Mouse (Mus musculus): ENCODE data around the gene C7. TPM values are rescaled to one million over a fixed set of nuclear protein-coding genes. Genes with fewer than 3 reads are reported as not detected.
"Not testable (repeated sequence)": the region's sequence is repeated elsewhere in the genome, so short reads cannot be mapped to it uniquely, and the experiment has no call there.

C7 gene
- polyA plus RNA-seq, 1 experiment from 2014 or later = not detected

GRCm38 (mm10) chr15:5088850-5089608 lies 25.5 kb upstream of the C7 start:
- in situ Hi-C loops (cut with MboI; ENCODE audit: low pct_unique_long_range_greater_than_20kb) = loop anchor here (10.0 kb wide), 1 partner anchor 1126 kb away; no protein-coding TSS in a partner anchor
- peaks cover 9% of the 10 kb centered on the region for H3K27me3 ChIP-seq
- ATAC-seq (peak; percentile 54), DNase-seq (ENCODE audit: low read depth, low spot score) (no peak)
- ChIA-PET CTCF (no interaction called here), POLR2A (interaction anchor here (0.6 kb wide), 1 partner anchor 2000 kb away, joined by 3 read pairs; no protein-coding TSS in a partner anchor)
- no peak for TF ChIP-seq CTCF (IDR thresholded peaks at IDR 0.05)

GRCm38 (mm10) chr15:5086162-5086561 lies 22.6 kb upstream of the C7 start:
- H3K27me3 ChIP-seq = peaks cover 18% of the 10 kb centered on the region
- peak; percentile 64 for TF ChIP-seq CTCF (IDR thresholded peaks at IDR 0.05)
- in situ Hi-C loops (cut with MboI; ENCODE audit: low pct_unique_long_range_greater_than_20kb) = loop anchor here (10.0 kb wide), 1 partner anchor 1129 kb away; no protein-coding TSS in a partner anchor
- no peak for DNase-seq (ENCODE audit: low read depth, low spot score)
- POLR2A ChIA-PET = no interaction called here
- no peak for ATAC-seq
- CTCF ChIA-PET = no interaction called here

- peaks cover 32% of the 10 kb centered on the region for H3K27me3 ChIP-seq
- POLR2A ChIA-PET = no interaction called here
- in situ Hi-C loops (cut with MboI; ENCODE audit: low pct_unique_long_range_greater_than_20kb) = loop anchor here (10.0 kb wide), 1 partner anchor 1134 kb away; no protein-coding TSS in a partner anchor
- DNase-seq (ENCODE audit: low read depth, low spot score) = no peak
- TF ChIP-seq CTCF (IDR thresholded peaks at IDR 0.05) = no peak
- CTCF ChIA-PET = no interaction called here
- no peak for ATAC-seq
Measured at GRCm38 (mm10) chr15:5081235-5081634, 17.7 kb upstream of the C7 start.

- no peak for ATAC-seq
- POLR2A ChIA-PET = no interaction called here
- peaks cover 4% of the 10 kb centered on the region for H3K27me3 ChIP-seq
- CTCF ChIA-PET = interaction anchor here (0.8 kb wide), 1 partner anchor 523 kb away, joined by 3 read pairs; no protein-coding TSS in a partner anchor
- no peak for DNase-seq (ENCODE audit: low read depth, low spot score)
- peak; percentile 78 for TF ChIP-seq CTCF (IDR thresholded peaks at IDR 0.05)
- in situ Hi-C loops (cut with MboI; ENCODE audit: low pct_unique_long_range_greater_than_20kb) = no loop called here
Measured at GRCm38 (mm10) chr15:5068801-5069518, 5.4 kb upstream of the C7 start.

- DNase-seq (ENCODE audit: low read depth, low spot score) = no peak
- ChIA-PET CTCF (no interaction called here), POLR2A (interaction anchor here (0.7 kb wide), 1 partner anchor 665 kb away, joined by 3 read pairs; no protein-coding TSS in a partner anchor)
- H3K27me3 ChIP-seq = peaks cover 44% of the 10 kb centered on the region
- in situ Hi-C loops (cut with MboI; ENCODE audit: low pct_unique_long_range_greater_than_20kb) = no loop called here
- ATAC-seq = no peak
- TF ChIP-seq CTCF (IDR thresholded peaks at IDR 0.05) = no peak
Measured at GRCm38 (mm10) chr15:5045560-5046284, 17.8 kb downstream of the C7 start.

- ATAC-seq = no peak
- ChIA-PET POLR2A (no interaction called here), CTCF (no interaction called here)
- H3K27me3 ChIP-seq = peaks cover 12% of the 10 kb centered on the region
- no peak for TF ChIP-seq CTCF (IDR thresholded peaks at IDR 0.05)
- DNase-seq (ENCODE audit: low read depth, low spot score) = no peak
- in situ Hi-C loops (cut with MboI; ENCODE audit: low pct_unique_long_range_greater_than_20kb) = no loop called here
Measured at GRCm38 (mm10) chr15:5029256-5029655, 34.3 kb downstream of the C7 start.

DNA sequence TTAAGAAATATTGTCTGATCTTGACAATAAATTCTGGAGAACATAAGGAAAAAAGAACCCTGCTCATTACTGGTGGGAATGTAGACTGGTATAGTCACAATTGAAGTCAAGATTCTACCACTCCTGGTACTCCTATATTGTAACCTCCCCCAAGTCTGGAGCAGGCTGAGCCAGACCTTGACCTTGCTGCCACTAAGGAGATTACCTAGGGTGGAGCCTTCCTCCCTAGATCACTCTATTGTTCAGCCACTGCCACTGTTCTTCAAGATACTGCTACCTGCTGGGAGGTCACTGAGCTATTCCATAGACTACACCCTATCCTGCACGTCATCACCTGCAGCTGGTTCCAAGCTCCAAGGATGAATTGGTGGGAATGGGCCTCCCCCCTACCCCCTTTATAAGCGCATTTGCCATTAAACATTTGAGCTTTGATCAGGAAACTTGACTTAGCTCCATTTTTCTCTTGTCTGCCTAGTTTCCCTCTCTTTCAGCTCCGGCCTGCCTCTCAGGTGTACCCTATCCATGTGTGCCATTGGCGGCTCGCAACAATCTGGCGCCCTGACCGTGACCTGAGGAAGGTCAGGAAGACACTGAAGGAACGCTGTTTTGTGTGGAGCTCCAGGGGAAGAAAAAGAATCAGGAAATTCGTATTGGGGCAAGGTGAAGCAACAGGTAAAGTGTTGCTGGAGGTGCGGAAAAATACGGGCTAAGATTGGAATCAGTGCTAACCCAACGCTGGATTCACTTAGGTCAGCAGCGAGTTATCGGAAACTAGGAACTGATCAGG lies 39.9 kb downstream of the C7 start:
- peaks cover 16% of the 10 kb centered on the region for H3K27me3 ChIP-seq
- POLR2A ChIA-PET; in situ Hi-C loops (cut with MboI; ENCODE audit: low pct_unique_long_range_greater_than_20kb); ATAC-seq; DNase-seq (ENCODE audit: low read depth, low spot score); CTCF ChIA-PET: not testable (repeated sequence)

- no peak for TF ChIP-seq CTCF (IDR thresholded peaks at IDR 0.05)
- in situ Hi-C loops (cut with MboI; ENCODE audit: low pct_unique_long_range_greater_than_20kb) = no loop called here
- H3K27me3 ChIP-seq = peaks cover 28% of the 10 kb centered on the region
- ATAC-seq (no peak), DNase-seq (ENCODE audit: low read depth, low spot score) (no peak)
- CTCF ChIA-PET = interaction anchor here (0.8 to 1.5 kb wide), 2 partner anchors 8 to 16 kb away, joined by 3 to 4 read pairs; no protein-coding TSS in a partner anchor
- POLR2A ChIA-PET = no interaction called here
Measured at GRCm38 (mm10) chr15:5009644-5010107, 53.9 kb downstream of the C7 start.

- no peak for TF ChIP-seq CTCF (IDR thresholded peaks at IDR 0.05)
- in situ Hi-C loops (cut with MboI; ENCODE audit: low pct_unique_long_range_greater_than_20kb) = no loop called here
Measured at GRCm38 (mm10) chr15:5003503-5004196, 59.9 kb downstream of the C7 start.

More at GRCm38 (mm10) chr15:5003503-5004196, 59.9 kb downstream of the C7 start:
- H3K27me3 ChIP-seq = peaks cover 40% of the 10 kb centered on the region
- no peak for DNase-seq (ENCODE audit: low read depth, low spot score)
- POLR2A ChIA-PET = no interaction called here
- ATAC-seq = no peak
- CTCF ChIA-PET = interaction anchor here (1.5 kb wide), 1 partner anchor 14 kb away, joined by 4 read pairs; no protein-coding TSS in a partner anchor
